Mouse (Mus musculus): ENCODE measurements at regions not wholly inside any gene's neighbourhood (a gene's known extent, or its start where the extent isn't known, plus 50 kb on each side); places are given as distances from the start of the nearest gene placed in this dataset.

DNA sequence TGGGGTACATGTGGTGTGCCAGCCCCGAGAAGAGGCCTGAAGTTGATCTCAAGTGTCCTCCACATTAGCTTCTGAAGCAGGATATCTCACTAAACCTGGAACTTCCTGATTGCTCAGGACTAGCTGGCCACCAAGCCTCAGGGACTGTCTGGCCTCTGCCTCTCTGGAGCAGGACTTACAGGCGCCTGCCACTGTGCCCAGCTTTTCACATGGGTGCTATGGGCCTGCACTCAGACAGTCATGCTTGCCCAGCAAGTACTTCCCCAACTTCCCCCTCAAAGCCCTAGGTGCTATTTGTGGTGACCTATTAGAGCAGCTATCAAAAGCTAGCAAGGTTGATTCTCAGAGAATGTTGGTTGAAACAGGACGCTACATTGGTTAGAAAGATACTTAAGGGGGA, 220.0 kb downstream of the CK137956 start:
- TF ChIP-seq POLR2A (IDR thresholded peaks at IDR 0.05; ENCODE audit: insufficient read depth, low read depth, low read length) (no peak), CTCF (IDR thresholded peaks at IDR 0.05; ENCODE audit: insufficient read depth, low read depth, low read length) (no peak)
